Mouse (Mus musculus): ENCODE results near the gene Gm20708. TPM values are rescaled to one million over a fixed set of nuclear protein-coding genes. Genes with fewer than 3 reads are reported as not detected.

Gene Gm20708
- total RNA-seq, 4 experiments from 2014 or later = 0.46 to 1.2 (median 1.1) TPM; not detected in 1

- no peak for DNase-seq (ENCODE audit: low spot score in 2 of 2)
These were observed 53.8 kb downstream of the Gm20708 start for GRCm38 (mm10) chr11:117863174-117863856.

GRCm38 (mm10) chr11:117864805-117865204 is 55.3 kb downstream of the Gm20708 start:
- DNase-seq (ENCODE audit: low spot score in 2 of 2) = no peak

- DNase-seq (ENCODE audit: low spot score in 2 of 2) = no peak
These were observed 56.5 kb downstream of the Gm20708 start for GRCm38 (mm10) chr11:117865988-117866387.

- DNase-seq (ENCODE audit: low spot score in 2 of 2) = peak; percentile 49 to 51
These were observed 61.4 kb downstream of the Gm20708 start for GRCm38 (mm10) chr11:117870688-117871365.

- DNase-seq (ENCODE audit: low spot score in 2 of 2) = no peak
These were observed 61.9 kb downstream of the Gm20708 start for GRCm38 (mm10) chr11:117871376-117871775.

- DNase-seq (ENCODE audit: low spot score in 2 of 2) = no peak
These were observed 62.6 kb downstream of the Gm20708 start for GRCm38 (mm10) chr11:117871911-117872584.

GRCm38 (mm10) chr11:117872861-117873608 is 63.6 kb downstream of the Gm20708 start, which contains the start of gene Tha1:
TSS of gene Tha1 (minus strand) at chr11:117873481.
- peak; percentile 72 to 79 for DNase-seq (ENCODE audit: low spot score in 2 of 2)

GRCm38 (mm10) chr11:117874419-117874818 is 65.0 kb downstream of the Gm20708 start:
- no peak for DNase-seq (ENCODE audit: low spot score in 2 of 2)

GRCm38 (mm10) chr11:117875681-117876080 is 66.2 kb downstream of the Gm20708 start:
- DNase-seq (ENCODE audit: low spot score in 2 of 2) = no peak

GRCm38 (mm10) chr11:117877917-117878745 is 68.7 kb downstream of the Gm20708 start:
- no peak for DNase-seq (ENCODE audit: low spot score in 2 of 2)

- no peak for DNase-seq (ENCODE audit: low spot score in 2 of 2)
These were observed 69.4 kb downstream of the Gm20708 start for GRCm38 (mm10) chr11:117878892-117879291.

GRCm38 (mm10) chr11:117879676-117880075 is 70.2 kb downstream of the Gm20708 start:
- no peak for DNase-seq (ENCODE audit: low spot score in 2 of 2)

- no peak for DNase-seq (ENCODE audit: low spot score in 2 of 2)
These were observed 71.0 kb downstream of the Gm20708 start for GRCm38 (mm10) chr11:117880336-117880976.

GRCm38 (mm10) chr11:117880977-117881358 is 71.5 kb downstream of the Gm20708 start:
- DNase-seq (ENCODE audit: low spot score in 2 of 2) = no peak

GRCm38 (mm10) chr11:117881787-117882186 is 72.3 kb downstream of the Gm20708 start:
- DNase-seq (ENCODE audit: low spot score in 2 of 2) = no peak

GRCm38 (mm10) chr11:117882208-117882607 is 72.7 kb downstream of the Gm20708 start:
- DNase-seq (ENCODE audit: low spot score in 2 of 2) = no peak

GRCm38 (mm10) chr11:117886000-117886399 is 76.5 kb downstream of the Gm20708 start:
- DNase-seq (ENCODE audit: low spot score in 2 of 2) = no peak

GRCm38 (mm10) chr11:117888168-117888852 is 78.8 kb downstream of the Gm20708 start:
- DNase-seq (ENCODE audit: low spot score in 2 of 2) = no peak

All from gastrocnemius, adult 8-10 months (tissue).